Mouse (Mus musculus) 3134 (cell line): Measurements from ENCODE around the gene Zfp106.
A peak's percentile ranks its signal among the peaks of the same experiment; 100 is the strongest.

Experiments
- DNase-seq: peaks from one replicate; pipeline ENCODE4 v3.0.0-alpha.2; 2011; ENCODE audit warnings: low spot score; ENCODE audit not compliant: insufficient read length; ENCODE audit errors: extremely low read depth

The Zfp106 gene

DNA sequence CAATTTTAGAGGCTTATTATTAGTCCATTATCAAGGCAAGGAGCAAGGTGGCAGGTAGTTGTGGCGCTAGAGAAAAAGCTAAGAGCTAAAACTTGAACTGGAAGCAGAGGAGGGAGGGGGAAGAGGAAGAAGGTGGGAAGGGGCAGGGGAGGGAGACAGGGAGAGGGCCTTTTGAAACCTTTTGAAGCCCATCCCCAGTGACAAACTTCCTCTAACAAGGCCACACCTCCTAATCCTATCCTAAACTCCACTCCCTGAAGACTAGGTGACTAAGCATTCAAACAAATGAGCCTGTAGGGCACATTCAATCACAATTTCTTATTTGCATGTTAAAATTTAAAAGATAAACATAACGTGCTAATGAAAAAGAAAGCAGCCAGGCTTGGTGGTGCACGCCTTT lies 4.8 kb downstream of the Zfp106 start:
- DNase-seq = no peak

DNA sequence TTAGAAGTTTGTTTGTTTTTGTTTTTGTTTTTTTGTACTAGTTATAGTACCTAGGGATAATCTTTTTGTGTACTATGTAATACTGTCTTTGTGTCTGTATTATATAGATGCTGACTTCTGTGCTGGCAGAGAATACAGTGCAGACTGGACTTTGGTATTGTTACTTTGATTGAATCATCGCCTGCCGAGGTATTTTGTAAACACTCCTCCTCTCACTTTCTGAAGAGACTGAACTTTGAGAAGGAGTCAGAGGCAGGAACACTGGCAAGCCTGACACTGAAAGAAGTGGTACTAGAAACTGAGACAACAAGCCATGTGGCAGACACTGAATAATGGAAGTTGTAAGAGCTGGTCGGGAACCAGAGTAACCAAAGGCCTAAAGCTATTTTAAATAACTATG lies 6.8 kb downstream of the Zfp106 start:
- DNase-seq = no peak

DNA sequence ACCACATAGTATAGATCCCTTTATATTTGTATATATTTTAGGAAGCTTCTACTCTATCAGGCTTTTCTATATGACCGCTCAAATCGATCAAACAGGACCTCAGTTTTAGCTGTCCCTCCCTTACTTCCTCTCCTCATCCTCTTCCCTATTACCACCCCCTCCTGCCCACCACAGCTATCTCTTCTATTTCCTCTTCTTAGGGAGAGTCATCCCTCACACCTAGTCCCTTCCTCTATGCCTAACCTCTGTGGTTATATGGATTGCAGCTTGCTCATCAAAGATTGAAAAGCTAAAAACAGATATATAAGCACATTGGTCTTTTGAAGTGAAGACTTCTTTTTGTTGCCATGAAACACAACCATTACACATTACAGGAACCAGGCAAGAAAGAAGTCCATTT lies 18.9 kb downstream of the Zfp106 start:
- DNase-seq = no peak

DNA sequence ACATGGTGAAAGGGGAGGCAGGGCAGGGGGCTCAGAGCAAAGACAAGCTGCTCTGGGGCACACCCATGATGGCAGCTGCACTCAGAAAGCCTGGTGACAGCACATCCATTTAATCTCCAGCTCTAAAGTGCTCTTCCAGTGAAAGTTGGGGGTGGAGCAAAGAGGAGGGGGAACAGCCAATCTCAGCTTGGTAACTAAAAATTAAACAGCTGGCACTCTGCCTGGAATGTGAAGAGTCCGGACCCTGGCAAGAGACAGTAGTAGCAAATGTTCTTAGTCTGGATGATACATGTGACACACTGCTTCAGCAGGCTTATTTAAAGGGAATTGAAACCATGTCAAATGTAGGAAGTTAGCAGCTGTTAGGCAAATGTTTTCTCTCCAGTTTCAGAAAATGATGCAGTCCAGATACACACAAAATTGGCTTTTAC lies 23.9 kb downstream of the Zfp106 start:
- peak; percentile 45 for DNase-seq

DNA sequence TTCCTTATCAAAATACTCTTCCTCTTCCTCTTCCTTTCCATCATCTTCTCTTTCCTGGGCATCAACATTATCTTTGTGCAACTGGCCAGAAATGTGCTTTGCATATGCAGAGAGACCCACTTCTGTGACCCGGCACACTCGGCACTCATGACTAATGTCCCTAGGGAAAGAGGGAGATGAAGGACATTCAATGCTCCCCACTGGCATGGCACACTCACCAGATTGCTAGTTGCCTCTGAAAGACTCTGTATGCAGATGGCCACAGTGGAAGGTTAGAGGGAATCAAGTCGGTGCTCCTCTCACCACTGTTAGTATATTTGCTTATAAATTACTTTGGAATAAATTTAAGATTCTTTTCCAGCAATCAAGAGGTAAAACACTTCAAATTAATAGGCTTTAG lies 24.3 kb downstream of the Zfp106 start:
- DNase-seq = no peak

DNA sequence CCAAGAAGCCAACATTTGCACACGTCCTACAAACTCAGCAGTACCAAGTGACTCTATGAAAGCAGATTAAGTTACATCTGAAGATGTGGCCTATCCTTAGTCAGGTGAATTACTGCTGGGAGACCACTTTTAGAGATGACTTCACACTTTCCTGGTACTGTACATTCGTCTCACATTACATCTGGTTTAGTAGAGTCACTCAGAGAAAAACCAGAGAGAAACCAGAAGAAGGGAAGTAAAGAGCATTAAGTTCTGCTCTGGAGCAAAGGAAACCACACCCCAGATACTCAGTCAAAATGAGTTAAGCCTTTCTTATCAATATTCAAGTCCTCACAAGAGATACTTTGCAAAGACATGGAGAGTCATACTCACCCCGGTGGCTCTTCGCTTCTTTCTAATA lies 32.4 kb downstream of the Zfp106 start:
- DNase-seq = no peak

DNA sequence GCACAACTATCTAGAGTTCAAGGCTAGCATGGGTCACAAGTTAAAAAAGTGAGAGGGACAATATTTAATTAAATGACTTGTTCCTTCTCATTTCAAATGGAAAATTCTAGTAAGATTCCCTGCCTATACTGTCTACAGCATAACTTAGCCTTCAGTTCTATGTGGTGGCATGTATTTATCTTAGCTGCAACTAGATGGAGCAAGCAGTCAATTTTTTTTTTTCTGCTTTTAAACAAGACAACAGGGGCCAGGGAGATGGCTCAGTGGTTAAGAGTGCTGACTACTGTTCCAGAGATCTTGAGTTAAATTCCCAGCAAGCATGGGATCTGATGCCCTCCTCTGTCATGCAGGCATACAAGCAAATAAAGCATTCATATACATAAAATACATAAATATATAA lies 34.1 kb downstream of the Zfp106 start:
- DNase-seq = no peak

DNA sequence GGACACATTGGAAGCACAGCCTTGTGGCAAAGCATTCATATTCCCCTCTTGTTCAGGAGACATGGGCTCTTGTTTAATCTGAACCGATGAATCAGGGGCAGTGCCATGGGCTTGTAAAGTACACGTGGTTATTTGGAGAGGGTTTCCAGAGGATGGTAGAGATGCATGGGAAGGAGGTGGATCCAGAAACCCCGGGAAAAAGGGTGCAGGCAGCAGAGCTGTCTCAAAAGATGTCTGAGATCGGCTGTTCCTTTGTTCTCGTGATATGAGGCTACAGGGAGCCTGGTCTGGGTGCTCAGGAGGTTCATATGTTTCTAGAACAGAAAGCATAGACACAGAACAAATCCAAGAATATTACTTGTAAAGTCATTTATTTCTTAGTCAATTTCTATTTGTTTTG lies 36.9 kb downstream of the Zfp106 start:
- no peak for DNase-seq

DNA sequence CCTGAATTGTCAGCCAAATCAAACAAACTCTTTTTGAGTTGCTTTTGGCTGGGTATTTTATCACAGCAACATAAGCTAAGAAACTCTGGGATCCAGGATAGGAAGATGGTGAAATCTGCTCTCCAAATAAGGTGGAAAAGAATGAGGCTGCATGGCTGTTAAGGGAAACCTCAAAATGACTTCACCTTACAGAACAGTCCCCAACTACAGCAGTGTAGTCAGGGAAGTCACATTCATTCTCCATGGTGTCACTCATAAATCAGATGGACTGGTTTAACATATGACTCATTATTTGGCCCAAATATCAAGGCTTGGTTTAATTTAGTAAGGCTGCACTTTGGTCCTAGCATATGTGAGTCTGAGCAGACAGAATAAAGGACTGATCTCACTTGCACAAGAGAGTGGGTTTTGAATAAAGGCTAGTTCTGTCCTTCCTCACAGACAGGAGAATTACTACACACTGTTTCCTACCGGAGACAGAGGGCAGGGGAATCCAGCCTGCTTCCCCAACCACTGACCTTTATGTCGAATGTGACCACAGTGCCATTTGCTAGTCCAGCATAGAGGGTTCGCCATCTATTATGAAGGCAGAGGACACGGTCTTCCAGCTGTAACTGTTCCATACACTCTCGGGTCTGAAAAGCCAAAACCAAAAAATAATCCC lies 45.0 kb downstream of the Zfp106 start:
- DNase-seq = peak; percentile 64

DNA sequence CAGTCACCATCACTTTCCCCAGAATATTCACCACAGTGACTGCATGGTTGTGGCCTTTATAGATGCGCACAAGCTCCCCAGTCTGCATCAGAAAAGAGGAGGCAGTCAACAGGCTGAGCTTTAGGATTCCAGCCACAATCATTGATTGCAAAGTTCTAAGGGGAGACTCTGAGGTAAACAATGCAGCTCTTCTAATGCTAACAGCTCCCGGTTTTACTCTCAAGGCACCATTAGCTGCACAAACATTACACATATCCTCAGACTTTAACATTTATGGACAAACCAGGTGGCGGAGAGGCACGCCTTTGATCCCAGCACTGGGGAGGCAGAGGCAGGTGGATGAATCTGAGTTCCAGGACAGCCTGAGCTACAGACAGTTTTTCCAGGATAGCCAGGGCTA lies 49.5 kb downstream of the Zfp106 start:
- DNase-seq = no peak

DNA sequence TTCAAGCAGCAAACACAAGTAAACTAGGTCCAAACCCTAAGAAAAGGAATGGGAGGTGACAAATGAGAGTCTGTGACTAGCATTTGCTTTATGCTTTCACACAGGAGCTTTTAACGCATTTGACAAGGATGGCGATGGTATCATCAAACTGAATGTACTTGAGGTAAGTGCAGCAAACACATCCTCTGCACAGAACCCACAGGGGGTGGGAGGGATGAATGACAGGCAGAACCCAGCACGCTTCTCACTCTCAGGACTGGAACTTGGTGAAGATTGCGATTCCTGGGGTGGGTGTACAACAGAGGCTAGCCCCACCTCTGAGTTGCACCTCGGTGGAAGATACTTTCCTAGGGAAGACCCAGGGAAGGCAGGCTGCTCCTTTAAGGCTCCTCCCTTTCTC lies 59.7 kb downstream of the Zfp106 start:
- no peak for DNase-seq

DNA sequence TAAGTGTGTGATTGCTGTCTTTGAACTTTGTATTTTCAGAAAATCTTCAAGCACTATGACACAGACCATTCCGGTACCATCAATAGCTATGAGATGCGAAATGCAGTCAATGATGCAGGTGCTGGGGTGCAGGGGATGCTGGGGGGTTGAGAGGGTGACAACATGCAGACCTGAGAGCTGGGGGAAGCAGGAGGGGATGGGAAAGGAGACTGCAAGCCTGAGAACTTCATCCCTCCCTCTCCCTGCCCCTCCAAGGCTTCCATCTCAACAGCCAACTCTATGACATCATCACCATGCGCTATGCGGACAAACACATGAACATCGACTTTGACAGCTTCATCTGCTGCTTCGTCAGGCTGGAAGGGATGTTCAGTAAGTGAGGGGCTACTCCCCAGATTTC lies 60.5 kb downstream of the Zfp106 start:
- no peak for DNase-seq

DNA sequence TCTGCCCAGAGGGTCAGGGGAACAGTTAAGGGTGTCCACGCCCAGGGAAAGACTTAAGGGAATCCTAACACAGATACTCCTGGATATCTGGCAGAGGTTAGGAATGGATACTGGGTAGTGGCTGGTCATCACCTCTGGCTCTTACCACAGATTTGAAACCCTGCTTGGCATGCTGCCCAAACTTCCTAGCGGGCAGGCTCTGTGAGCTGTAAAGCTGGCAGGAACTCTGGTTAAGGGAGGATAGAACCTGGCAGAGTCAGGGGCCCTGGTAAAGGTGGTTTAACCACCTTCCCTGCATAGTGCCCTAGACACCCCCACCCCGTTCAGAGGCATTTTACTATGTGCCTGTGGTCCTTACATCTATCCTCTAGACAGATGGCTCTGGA lies 61.0 kb downstream of the Zfp106 start:
- peak; percentile 15 for DNase-seq

DNA sequence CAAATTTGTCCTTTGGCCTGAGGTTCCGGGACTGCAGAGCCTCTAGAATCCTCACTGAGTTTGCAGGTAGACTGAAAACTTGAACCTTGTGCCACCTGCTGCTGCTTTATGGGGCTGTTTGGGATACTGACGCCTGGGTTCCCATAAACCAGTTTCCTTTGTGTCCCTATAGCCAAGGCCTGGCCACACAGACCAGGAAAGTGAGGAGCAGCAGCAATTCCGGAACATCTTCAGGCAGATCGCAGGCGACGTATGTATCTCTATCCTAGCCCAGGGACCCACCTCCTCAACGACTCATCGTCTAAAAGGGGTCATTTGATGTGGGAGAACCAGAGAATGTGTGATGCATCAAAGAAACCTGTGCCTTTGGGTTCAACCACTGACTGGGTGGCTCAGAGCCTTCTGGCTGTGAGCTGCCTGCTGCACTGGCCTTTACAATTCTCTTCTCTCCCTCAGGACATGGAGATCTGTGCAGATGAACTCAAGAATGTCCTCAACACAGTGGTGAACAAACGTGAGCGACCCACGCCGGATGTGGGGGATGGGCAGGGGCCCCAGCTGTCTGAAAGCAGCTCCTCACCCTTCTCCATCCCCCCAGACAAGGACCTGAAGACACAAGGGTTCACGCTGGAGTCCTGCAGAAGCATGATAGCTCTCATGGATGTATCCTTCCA lies 61.6 kb downstream of the Zfp106 start:
- peak; percentile 22 for DNase-seq

DNA sequence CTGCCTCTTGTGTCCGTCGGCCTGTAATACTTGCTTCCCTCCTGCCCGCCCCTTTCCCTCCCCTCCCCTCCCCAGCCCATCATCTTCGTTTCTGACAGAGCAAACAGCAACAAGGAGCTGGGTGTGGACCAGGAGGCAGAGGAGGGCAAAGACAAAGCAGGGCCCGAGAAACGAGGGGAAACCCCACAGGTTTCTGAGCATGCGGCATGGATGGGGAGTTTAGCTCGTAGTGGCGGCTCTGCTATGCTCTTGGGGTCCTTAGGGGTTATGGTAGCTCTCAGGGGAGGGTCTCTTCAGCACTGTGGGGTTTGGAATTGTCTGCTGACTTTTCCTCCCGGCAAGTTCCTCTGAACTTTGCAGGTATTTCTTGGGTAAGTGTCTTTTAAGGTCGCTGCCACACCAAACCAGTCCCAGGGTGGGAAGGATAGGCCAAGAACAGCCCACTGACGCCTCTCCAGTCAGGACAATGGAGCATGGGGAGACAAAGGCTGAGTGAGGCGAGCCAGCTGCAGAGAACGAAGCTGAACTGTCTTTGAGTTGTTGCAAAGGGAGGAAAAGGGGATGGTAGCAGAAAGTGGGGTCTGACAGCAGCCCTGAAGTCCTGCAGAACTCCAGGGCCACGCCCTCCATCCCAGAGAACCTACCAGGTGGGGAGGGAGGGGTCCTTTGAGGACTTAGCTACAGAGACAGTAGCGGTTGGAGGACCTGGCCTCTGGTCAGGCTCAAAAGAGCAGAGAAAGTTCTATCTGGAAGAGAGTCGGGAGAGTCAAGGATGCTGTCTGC lies 62.3 kb downstream of the Zfp106 start:
- DNase-seq = no peak

DNA sequence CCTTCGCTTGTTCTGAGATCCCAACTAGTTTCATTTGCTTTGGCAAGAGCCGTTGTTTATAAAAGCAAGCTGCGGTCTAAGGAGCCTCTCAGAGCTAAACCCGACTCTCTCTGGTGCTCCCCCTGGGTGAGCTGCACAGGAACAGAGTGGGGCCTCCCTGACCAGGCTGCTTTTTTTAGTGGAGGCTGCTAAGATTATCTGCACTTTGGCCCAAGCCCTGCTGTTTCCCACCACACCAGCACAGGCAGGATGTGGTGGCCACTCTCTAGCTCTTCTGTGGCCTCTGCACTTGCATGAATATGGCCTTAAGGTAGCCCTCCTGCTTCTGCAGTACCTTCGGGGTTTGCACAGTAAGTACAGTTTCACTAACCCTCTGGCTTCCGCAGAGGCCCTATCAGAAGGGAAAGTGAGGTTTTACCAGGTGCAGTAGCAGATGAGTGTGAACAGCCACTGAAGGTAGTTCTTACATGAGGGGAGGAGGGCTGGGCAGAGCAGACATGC lies 63.6 kb downstream of the Zfp106 start:
- peak; percentile 29 for DNase-seq

DNA sequence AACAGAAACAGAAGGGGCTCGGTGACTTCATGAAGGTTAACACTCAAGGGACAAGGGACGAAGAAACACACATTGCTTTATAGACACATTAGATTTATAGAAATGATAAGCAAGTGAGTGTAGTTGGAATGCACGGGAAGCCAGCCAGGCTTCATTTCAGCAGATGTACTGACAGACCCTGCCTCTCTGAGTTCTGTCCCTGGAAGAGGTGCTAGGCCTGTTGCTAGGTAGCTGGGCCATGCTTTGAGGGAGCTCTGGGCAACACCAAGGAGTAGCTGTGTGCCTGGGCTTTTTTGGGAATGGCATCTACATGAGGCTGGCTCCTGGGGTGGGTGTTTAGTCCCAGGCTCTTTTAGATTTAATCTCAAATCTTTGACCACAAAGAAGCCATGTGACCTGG lies 67.1 kb downstream of the Zfp106 start:
- DNase-seq = no peak

DNA sequence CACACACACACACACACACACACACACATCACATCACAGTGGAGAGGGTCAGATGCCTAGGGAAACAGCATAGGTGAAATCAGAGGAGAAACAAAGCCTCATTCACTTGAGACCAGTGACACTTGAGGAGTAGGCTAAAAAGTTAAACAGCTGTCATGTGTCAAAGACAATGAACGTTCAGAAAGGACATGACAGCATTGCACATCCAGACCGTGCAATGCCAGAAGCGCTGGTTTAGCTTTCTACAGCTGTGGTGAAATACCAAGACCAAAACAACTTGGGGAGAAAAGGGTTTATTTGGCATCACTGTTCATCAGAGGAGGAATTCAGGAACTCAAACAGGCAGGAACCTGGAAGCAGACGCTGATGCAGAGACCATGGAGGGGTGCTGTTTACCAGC lies 70.4 kb downstream of the Zfp106 start:
- no peak for DNase-seq

DNA sequence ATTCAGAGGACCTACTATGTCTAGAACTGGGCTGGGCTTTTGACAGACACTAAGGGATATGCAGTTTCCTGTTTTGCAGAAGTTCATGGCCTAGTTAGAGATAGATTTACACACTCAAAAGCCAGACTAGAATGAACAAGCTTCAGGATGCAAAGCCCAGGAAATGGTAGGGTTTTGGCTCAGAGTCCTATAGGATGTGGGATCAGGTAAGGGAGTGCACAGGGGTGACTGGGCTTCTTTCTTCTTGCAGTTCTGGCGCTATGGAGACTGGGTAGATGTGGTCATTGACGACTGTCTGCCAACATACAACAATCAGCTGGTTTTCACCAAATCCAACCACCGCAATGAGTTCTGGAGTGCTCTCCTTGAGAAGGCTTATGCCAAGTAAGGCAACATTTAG lies 79.4 kb downstream of the Zfp106 start:
- no peak for DNase-seq

DNA sequence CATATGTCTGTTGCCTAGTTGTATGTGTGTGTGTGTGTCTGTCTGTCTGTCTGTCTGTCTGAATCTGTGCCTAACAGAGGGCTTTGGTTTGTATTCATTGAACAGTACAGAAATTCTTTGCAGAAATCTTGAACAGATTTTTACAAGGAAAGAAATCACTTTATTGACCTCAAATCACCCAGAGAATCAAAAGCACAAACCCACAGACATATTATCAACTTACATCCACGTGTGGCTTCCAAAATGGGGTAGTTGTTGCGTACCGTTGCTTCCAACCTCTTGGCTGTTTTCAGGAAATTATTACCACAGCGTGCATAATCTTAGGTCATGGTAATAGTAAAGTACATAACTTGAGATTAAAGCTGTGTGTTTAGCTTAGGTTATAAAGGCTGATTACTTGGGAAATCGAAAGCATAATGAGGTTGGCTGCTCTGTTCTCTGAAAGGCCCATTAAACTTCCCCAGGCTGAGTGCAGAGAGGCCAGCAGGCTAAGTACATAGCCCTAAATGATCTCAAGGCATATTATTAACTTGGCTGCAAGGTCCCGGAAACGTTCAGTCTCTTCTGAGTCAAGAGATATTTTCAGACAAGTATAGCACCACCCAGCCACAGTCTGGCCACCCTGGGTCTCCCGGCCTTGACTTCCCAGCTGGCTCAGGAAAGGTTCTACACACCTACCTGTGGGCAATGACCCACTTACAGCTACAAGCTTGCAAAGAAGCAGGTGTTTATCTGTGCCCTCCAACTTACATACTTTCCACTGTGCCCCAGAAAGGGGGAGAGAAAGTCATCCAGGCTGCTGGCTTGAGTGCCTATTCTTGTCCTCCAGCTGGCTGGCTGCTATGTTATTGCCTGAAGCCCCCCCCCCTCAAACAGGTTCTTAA lies 80.9 kb downstream of the Zfp106 start:
- DNase-seq = no peak

DNA sequence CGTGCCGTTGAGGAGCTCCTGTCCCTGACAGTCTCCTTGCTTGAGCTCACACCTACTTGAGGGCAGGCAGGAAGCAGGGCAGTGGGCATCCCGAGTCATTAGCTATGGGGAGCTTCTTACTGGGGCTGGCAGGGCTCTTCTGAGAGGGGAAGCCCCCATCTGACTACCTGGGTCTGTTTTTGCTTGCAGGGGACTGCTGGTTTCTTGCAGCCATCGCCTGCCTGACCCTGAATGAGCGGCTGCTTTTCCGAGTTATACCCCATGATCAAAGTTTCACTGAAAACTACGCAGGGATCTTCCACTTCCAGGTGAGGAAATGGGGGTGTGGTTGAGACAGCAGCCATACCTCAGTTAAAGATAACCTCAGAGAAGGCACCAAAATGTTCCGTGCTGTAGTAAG lies 81.7 kb downstream of the Zfp106 start:
- DNase-seq = no peak
